Mouse (Mus musculus) lung, postnatal 4 days (tissue): Measurements from ENCODE around the gene Heatr3.
"Not testable (repeated sequence)": the region's sequence is repeated elsewhere in the genome, so short reads cannot be mapped to it uniquely, and the experiment has no call there.

Experiments used
- DNase-seq, 2 experiments: peaks; one replicate each; pipeline ENCODE4 v3.0.0; 2021

Gene Heatr3

GRCm38 (mm10) chr8:88197328-88197727 lies 59.7 kb downstream of the Heatr3 start:
- DNase-seq, result no peak

GRCm38 (mm10) chr8:88198551-88198944 lies 60.9 kb downstream of the Heatr3 start:
- no peak for DNase-seq

- peak; percentile 96 to 97 for DNase-seq
Measured at GRCm38 (mm10) chr8:88198945-88199571, 61.4 kb downstream of the Heatr3 start, which contains the start of gene Tent4b. Tent4b (plus strand) TSS chr8:88199213.

- DNase-seq, result peak; percentile 61 to 70
Measured at GRCm38 (mm10) chr8:88199700-88200601, 62.3 kb downstream of the Heatr3 start.

GRCm38 (mm10) chr8:88200724-88201495 lies 63.3 kb downstream of the Heatr3 start:
- DNase-seq, result no peak

- no peak for DNase-seq
Measured at GRCm38 (mm10) chr8:88201641-88202040, 64.0 kb downstream of the Heatr3 start.

GRCm38 (mm10) chr8:88206016-88206415 lies 68.4 kb downstream of the Heatr3 start:
- no peak for DNase-seq

- no peak for DNase-seq
Measured at GRCm38 (mm10) chr8:88207121-88207821, 69.6 kb downstream of the Heatr3 start.

- DNase-seq, result not testable (repeated sequence)
Measured at GRCm38 (mm10) chr8:88209930-88210827, 72.5 kb downstream of the Heatr3 start.

- no peak for DNase-seq
Measured at GRCm38 (mm10) chr8:88221353-88221752, 83.7 kb downstream of the Heatr3 start.
